Mouse (Mus musculus): ENCODE measurements at regions not wholly inside any gene's neighbourhood (a gene's known extent, or its start where the extent isn't known, plus 50 kb on each side); places are given as distances from the start of the nearest gene placed in this dataset.

DNA sequence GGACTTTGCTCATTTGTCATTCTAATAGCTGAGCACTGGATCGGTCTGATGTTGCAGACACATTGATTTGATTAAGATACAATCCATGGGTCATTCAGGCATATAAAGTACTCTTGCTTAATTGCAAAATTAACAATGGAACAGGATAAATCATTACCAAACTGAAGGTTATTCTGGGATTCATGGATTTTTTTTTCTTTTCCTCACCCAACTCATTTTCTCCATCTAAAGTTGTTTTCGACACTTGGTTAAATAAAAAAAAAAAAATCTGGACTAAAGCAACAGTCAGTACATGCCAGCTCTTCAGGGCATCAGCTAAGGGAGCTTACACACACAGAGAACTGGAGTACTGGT, 169.8 kb upstream of the Lpp start:
- no peak for ATAC-seq (ENCODE audit: low FRiP score, low TSS enrichment)
- Histone ChIP-seq H3K9me3 (ENCODE audit: control insufficient read depth, low read length) (no peaks in the 10 kb centered on the region), H3K4me2 (replicated peaks; ENCODE audit: low read depth) (no peak overlapping the region), H3K4me1 (replicated peaks; ENCODE audit: control insufficient read depth, insufficient read depth) (no peaks in the 10 kb centered on the region; the same call in 1 of the 2 replicates), H3K9ac (ENCODE audit: low read length) (no peak overlapping the region), H3K36me3 (ENCODE audit: control insufficient read depth, insufficient read depth, low read length) (no peaks in the 10 kb centered on the region), H3K27me3 (ENCODE audit: control insufficient read depth, insufficient read depth, low read length) (no peaks in the 10 kb centered on the region), H3K4me3 (ENCODE audit: low read depth, low read length) (no peak overlapping the region), H3K27ac (replicated peaks) (no peak overlapping the region)
- 74% methylated on average over 2 of the region's 2 CpGs for WGBS
- no peak for DNase-seq (ENCODE audit: low spot score)
- TF ChIP-seq CTCF (IDR thresholded peaks at IDR 0.05; ENCODE audit: low read depth) (no peak), EP300 (optimal IDR thresholded peaks at IDR 0.05) (no peak)

DNA sequence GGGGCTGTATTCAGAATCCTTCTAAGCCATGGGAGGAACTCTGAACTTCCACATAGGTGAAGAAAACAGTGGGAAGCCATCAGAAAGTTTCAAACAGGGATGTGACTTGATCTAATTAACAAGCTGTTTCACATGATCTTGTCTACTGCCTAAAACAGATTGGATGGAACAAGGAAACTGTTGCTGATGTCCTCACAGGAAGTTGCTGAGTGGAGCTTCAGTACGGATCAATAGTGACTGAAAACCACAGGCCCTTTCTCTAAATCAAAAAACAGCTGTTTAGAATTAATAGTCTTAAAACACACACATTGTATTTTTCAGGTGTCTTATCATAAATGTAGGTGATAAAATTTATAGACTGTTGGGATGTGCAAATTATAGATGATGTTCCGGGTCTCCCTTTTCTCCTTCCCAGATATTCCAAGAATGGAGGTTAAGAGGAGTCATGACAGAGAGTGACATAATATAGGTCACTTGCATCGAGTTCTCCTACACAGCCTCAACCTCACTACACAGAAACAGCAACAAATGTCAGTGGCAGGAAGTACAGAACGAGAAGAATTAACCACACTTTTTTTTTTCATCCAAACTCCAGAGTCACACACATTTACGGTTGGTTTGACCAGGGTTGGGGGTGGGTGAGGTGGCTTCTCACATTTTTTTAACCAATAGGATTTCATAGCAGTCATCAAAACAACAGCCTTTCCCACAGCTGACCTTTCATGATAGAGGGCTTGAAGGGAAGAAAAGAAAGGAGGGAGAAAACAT, 170.4 kb upstream of the Lpp start:
- DNase-seq (ENCODE audit: low spot score) (no peak), ATAC-seq (ENCODE audit: low FRiP score, low TSS enrichment) (no peak)
- H3K4me3 ChIP-seq (ENCODE audit: low read depth, low read length) = no peak overlapping the region
- no peak overlapping the region for H3K9ac ChIP-seq (ENCODE audit: low read length)
- 66% methylated on average over 5 of the region's 5 CpGs for WGBS
- no peaks in the 10 kb centered on the region for H3K9me3 ChIP-seq (ENCODE audit: control insufficient read depth, low read length)
- H3K27me3 ChIP-seq (ENCODE audit: control insufficient read depth, insufficient read depth, low read length) = no peaks in the 10 kb centered on the region
- H3K27ac ChIP-seq (replicated peaks) = no peak overlapping the region
- no peak for TF ChIP-seq EP300 (optimal IDR thresholded peaks at IDR 0.05)
- TF ChIP-seq CTCF (IDR thresholded peaks at IDR 0.05; ENCODE audit: low read depth) = no peak
- H3K4me1 ChIP-seq (replicated peaks; ENCODE audit: control insufficient read depth, insufficient read depth) = no peaks in the 10 kb centered on the region; the same call in 1 of the 2 replicates
- no peak overlapping the region for H3K4me2 ChIP-seq (replicated peaks; ENCODE audit: low read depth)
- no peaks in the 10 kb centered on the region for H3K36me3 ChIP-seq (ENCODE audit: control insufficient read depth, insufficient read depth, low read length)

DNA sequence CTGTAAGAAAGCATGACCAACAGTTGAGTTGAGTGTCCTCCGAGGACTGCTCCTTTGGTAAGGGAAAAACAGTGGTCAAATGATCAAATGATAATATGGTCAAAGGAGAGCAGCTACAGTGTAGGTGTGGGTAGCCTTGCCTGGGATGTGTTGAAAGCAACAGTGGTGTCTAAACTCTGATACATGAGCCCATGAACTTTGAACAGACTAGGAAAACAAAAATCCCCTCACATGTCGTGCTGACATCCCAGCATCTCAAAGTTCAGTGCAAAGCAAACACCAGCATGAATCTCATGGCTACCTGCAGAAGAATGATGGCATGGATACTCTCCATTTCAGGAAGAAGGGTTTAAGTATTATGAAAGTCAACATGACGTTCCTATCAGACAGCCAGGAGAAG, 171.3 kb upstream of the Lpp start:
- Histone ChIP-seq H3K9ac (ENCODE audit: low read length) (no peak overlapping the region), H3K27me3 (ENCODE audit: control insufficient read depth, insufficient read depth, low read length) (no peaks in the 10 kb centered on the region), H3K9me3 (ENCODE audit: control insufficient read depth, low read length) (no peaks in the 10 kb centered on the region), H3K27ac (replicated peaks) (no peak overlapping the region), H3K4me2 (replicated peaks; ENCODE audit: low read depth) (no peak overlapping the region), H3K4me1 (replicated peaks; ENCODE audit: control insufficient read depth, insufficient read depth) (no peaks in the 10 kb centered on the region; the same call in 1 of the 2 replicates), H3K36me3 (ENCODE audit: control insufficient read depth, insufficient read depth, low read length) (no peaks in the 10 kb centered on the region), H3K4me3 (ENCODE audit: low read depth, low read length) (no peak overlapping the region)
- TF ChIP-seq CTCF (IDR thresholded peaks at IDR 0.05; ENCODE audit: low read depth) = no peak
- no peak for TF ChIP-seq EP300 (optimal IDR thresholded peaks at IDR 0.05)
- ATAC-seq (ENCODE audit: low FRiP score, low TSS enrichment) = no peak
- WGBS = 77% methylated on average over 3 of the region's 3 CpGs
- no peak for DNase-seq (ENCODE audit: low spot score)

- H3K4me1 ChIP-seq (replicated peaks; ENCODE audit: control insufficient read depth, insufficient read depth) = no peaks in the 10 kb centered on the region; the same call in 1 of the 2 replicates
- no peaks in the 10 kb centered on the region for H3K27me3 ChIP-seq (ENCODE audit: control insufficient read depth, insufficient read depth, low read length)
- no peak for ATAC-seq (ENCODE audit: low FRiP score, low TSS enrichment)
- no peak overlapping the region for H3K4me3 ChIP-seq (ENCODE audit: low read depth, low read length)
- H3K9me3 ChIP-seq (ENCODE audit: control insufficient read depth, low read length) = no peaks in the 10 kb centered on the region
- no peak for DNase-seq (ENCODE audit: low spot score)
- H3K9ac ChIP-seq (ENCODE audit: low read length) = no peak overlapping the region
- TF ChIP-seq EP300 (optimal IDR thresholded peaks at IDR 0.05) (no peak), CTCF (IDR thresholded peaks at IDR 0.05; ENCODE audit: low read depth) (no peak)
- no peak overlapping the region for H3K27ac ChIP-seq (replicated peaks)
- H3K36me3 ChIP-seq (ENCODE audit: control insufficient read depth, insufficient read depth, low read length) = no peaks in the 10 kb centered on the region
- WGBS = 74% methylated on average over 3 of the region's 3 CpGs
- no peak overlapping the region for H3K4me2 ChIP-seq (replicated peaks; ENCODE audit: low read depth)
Observed at GRCm38 (mm10) chr16:24220613-24221012, 172.7 kb upstream of the Lpp start.

DNA sequence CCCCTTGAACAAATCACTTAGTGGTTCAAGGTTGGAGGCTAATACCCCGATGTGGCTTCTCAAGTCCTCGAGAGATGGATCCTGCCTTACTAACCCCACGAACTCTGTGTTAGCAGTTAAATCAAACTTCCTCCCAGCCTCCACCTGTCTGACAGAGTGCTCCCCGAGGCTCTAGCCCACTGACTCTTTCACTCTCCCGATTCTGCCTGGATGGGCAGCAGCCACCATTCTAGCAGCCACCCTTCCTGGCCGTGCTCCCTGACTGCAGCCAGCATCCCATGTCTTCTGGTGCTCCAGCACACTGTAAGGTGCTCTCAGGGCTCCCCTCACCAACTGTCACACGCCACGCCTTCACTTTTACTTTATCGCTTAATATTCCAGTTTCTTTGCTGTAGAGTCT, 173.6 kb upstream of the Lpp start:
- 79% methylated on average over 9 of the region's 9 CpGs for WGBS
- Histone ChIP-seq H3K4me3 (ENCODE audit: low read depth, low read length) (no peak overlapping the region), H3K4me2 (replicated peaks; ENCODE audit: low read depth) (no peak overlapping the region), H3K27me3 (ENCODE audit: control insufficient read depth, insufficient read depth, low read length) (no peaks in the 10 kb centered on the region), H3K36me3 (ENCODE audit: control insufficient read depth, insufficient read depth, low read length) (no peaks in the 10 kb centered on the region), H3K9ac (ENCODE audit: low read length) (no peak overlapping the region), H3K9me3 (ENCODE audit: control insufficient read depth, low read length) (no peaks in the 10 kb centered on the region), H3K4me1 (replicated peaks; ENCODE audit: control insufficient read depth, insufficient read depth) (no peaks in the 10 kb centered on the region; the same call in 1 of the 2 replicates), H3K27ac (replicated peaks) (no peak overlapping the region)
- no peak for DNase-seq (ENCODE audit: low spot score)
- TF ChIP-seq EP300 (optimal IDR thresholded peaks at IDR 0.05) (no peak), CTCF (IDR thresholded peaks at IDR 0.05; ENCODE audit: low read depth) (no peak)
- ATAC-seq (ENCODE audit: low FRiP score, low TSS enrichment) = no peak

- Histone ChIP-seq H3K27ac (replicated peaks) (no peak overlapping the region), H3K4me2 (replicated peaks; ENCODE audit: low read depth) (no peak overlapping the region), H3K9ac (ENCODE audit: low read length) (no peak overlapping the region), H3K4me1 (replicated peaks; ENCODE audit: control insufficient read depth, insufficient read depth) (no peaks in the 10 kb centered on the region; the same call in 1 of the 2 replicates), H3K4me3 (ENCODE audit: low read depth, low read length) (no peak overlapping the region), H3K36me3 (ENCODE audit: control insufficient read depth, insufficient read depth, low read length) (no peaks in the 10 kb centered on the region), H3K27me3 (ENCODE audit: control insufficient read depth, insufficient read depth, low read length) (no peaks in the 10 kb centered on the region), H3K9me3 (ENCODE audit: control insufficient read depth, low read length) (no peaks in the 10 kb centered on the region)
- DNase-seq (ENCODE audit: low spot score) = no peak
- no peak for TF ChIP-seq EP300 (optimal IDR thresholded peaks at IDR 0.05)
- no peak for TF ChIP-seq CTCF (IDR thresholded peaks at IDR 0.05; ENCODE audit: low read depth)
- 61% methylated on average over 4 of the region's 4 CpGs for WGBS
- no peak for ATAC-seq (ENCODE audit: low FRiP score, low TSS enrichment)
Observed at GRCm38 (mm10) chr16:24218850-24219185, 174.5 kb upstream of the Lpp start.

Measured in stomach, postnatal 0 days (tissue).